Mouse (Mus musculus): ENCODE measurements around the gene Trabd2b. TPM values are rescaled to one million over a fixed set of nuclear protein-coding genes. Genes with fewer than 3 reads are reported as not detected.
A peak's percentile ranks its signal among the peaks of the same experiment; 100 is the strongest.

Trabd2b gene
- polyA plus RNA-seq, 1 experiment from 2014 or later = 0.50 TPM

- H3K36me3 ChIP-seq (ENCODE audit: control insufficient read depth, insufficient read depth, low read length) = no peaks in the 10 kb centered on the region
- no peaks in the 10 kb centered on the region for H3K9me3 ChIP-seq (ENCODE audit: control insufficient read depth, low read length)
- H3K27me3 ChIP-seq (replicated peaks; ENCODE audit: control insufficient read depth, insufficient read depth, low read length) = no peaks in the 10 kb centered on the region; the same call in 1 of the 2 replicates
- peaks cover 4% of the 10 kb centered on the region for H3K4me1 ChIP-seq (ENCODE audit: control insufficient read depth, insufficient read depth, low read depth, low read length)
- no peak overlapping the region for H3K9ac ChIP-seq (ENCODE audit: low read depth, low read length)
- H3K4me3 ChIP-seq (ENCODE audit: low read length) = no peak overlapping the region
- ATAC-seq = no peak
- 43% methylated on average over 3 of the region's 3 CpGs for WGBS
- H3K4me2 ChIP-seq (ENCODE audit: low read length) = no peak overlapping the region
- H3K27ac ChIP-seq (ENCODE audit: low read depth, low read length) = no peak overlapping the region
These were observed 217.8 kb downstream of the Trabd2b start for GRCm38 (mm10) chr4:114624114-114624910.

- 6% methylated on average over 4 of the region's 4 CpGs for WGBS
- no peaks in the 10 kb centered on the region for H3K36me3 ChIP-seq (ENCODE audit: control insufficient read depth, insufficient read depth, low read length)
- H3K9me3 ChIP-seq (ENCODE audit: control insufficient read depth, low read length) = no peaks in the 10 kb centered on the region
- H3K4me1 ChIP-seq (ENCODE audit: control insufficient read depth, insufficient read depth, low read depth, low read length) = peaks cover 4% of the 10 kb centered on the region
- H3K27ac ChIP-seq (ENCODE audit: low read depth, low read length) = no peak overlapping the region
- peak; percentile 68 for ATAC-seq
- no peaks in the 10 kb centered on the region; the same call in 1 of the 2 replicates for H3K27me3 ChIP-seq (replicated peaks; ENCODE audit: control insufficient read depth, insufficient read depth, low read length)
- no peak overlapping the region for H3K4me3 ChIP-seq (ENCODE audit: low read length)
- H3K4me2 ChIP-seq (ENCODE audit: low read length) = no peak overlapping the region
- H3K9ac ChIP-seq (ENCODE audit: low read depth, low read length) = peak overlapping the region; percentile 17
These were observed 218.8 kb downstream of the Trabd2b start for GRCm38 (mm10) chr4:114625357-114625756.

GRCm38 (mm10) chr4:114625920-114626319, 219.4 kb downstream of the Trabd2b start:
- no peak for ATAC-seq
- Histone ChIP-seq H3K4me2 (ENCODE audit: low read length) (no peak overlapping the region), H3K9me3 (ENCODE audit: control insufficient read depth, low read length) (no peaks in the 10 kb centered on the region), H3K27me3 (replicated peaks; ENCODE audit: control insufficient read depth, insufficient read depth, low read length) (no peaks in the 10 kb centered on the region; the same call in 1 of the 2 replicates), H3K4me3 (ENCODE audit: low read length) (no peak overlapping the region), H3K36me3 (ENCODE audit: control insufficient read depth, insufficient read depth, low read length) (no peaks in the 10 kb centered on the region), H3K9ac (ENCODE audit: low read depth, low read length) (no peak overlapping the region), H3K27ac (ENCODE audit: low read depth, low read length) (no peak overlapping the region), H3K4me1 (ENCODE audit: control insufficient read depth, insufficient read depth, low read depth, low read length) (peaks cover 4% of the 10 kb centered on the region)
- WGBS = 81% methylated on average over 3 of the region's 3 CpGs

- 74% methylated on average over 7 of the region's 7 CpGs for WGBS
These were observed 221.3 kb downstream of the Trabd2b start for GRCm38 (mm10) chr4:114627674-114628293.

GRCm38 (mm10) chr4:114635889-114636288, 229.4 kb downstream of the Trabd2b start:
- Histone ChIP-seq H3K27ac (ENCODE audit: low read depth, low read length) (no peak overlapping the region), H3K9me3 (ENCODE audit: control insufficient read depth, low read length) (no peaks in the 10 kb centered on the region), H3K27me3 (replicated peaks; ENCODE audit: control insufficient read depth, insufficient read depth, low read length) (no peaks in the 10 kb centered on the region), H3K9ac (ENCODE audit: low read depth, low read length) (no peak overlapping the region), H3K4me2 (ENCODE audit: low read length) (no peak overlapping the region), H3K4me1 (ENCODE audit: control insufficient read depth, insufficient read depth, low read depth, low read length) (no peaks in the 10 kb centered on the region), H3K36me3 (ENCODE audit: control insufficient read depth, insufficient read depth, low read length) (no peaks in the 10 kb centered on the region), H3K4me3 (ENCODE audit: low read length) (no peak overlapping the region)
- peak; percentile 61 for ATAC-seq
- WGBS = 23% methylated on average over 5 of the region's 5 CpGs

More at GRCm38 (mm10) chr4:114627674-114628293, 221.3 kb downstream of the Trabd2b start:
- H3K4me1 ChIP-seq (ENCODE audit: control insufficient read depth, insufficient read depth, low read depth, low read length) = peaks cover 4% of the 10 kb centered on the region
- ATAC-seq = no peak
- no peaks in the 10 kb centered on the region for H3K36me3 ChIP-seq (ENCODE audit: control insufficient read depth, insufficient read depth, low read length)
- no peak overlapping the region for H3K27ac ChIP-seq (ENCODE audit: low read depth, low read length)
- H3K4me2 ChIP-seq (ENCODE audit: low read length) = no peak overlapping the region
- H3K4me3 ChIP-seq (ENCODE audit: low read length) = no peak overlapping the region
- H3K9me3 ChIP-seq (ENCODE audit: control insufficient read depth, low read length) = no peaks in the 10 kb centered on the region
- H3K27me3 ChIP-seq (replicated peaks; ENCODE audit: control insufficient read depth, insufficient read depth, low read length) = no peaks in the 10 kb centered on the region; the same call in 1 of the 2 replicates
- H3K9ac ChIP-seq (ENCODE audit: low read depth, low read length) = no peak overlapping the region

- Histone ChIP-seq H3K4me2 (ENCODE audit: low read length) (no peak overlapping the region), H3K36me3 (ENCODE audit: control insufficient read depth, insufficient read depth, low read length) (no peaks in the 10 kb centered on the region), H3K27me3 (replicated peaks; ENCODE audit: control insufficient read depth, insufficient read depth, low read length) (no peaks in the 10 kb centered on the region), H3K27ac (ENCODE audit: low read depth, low read length) (no peak overlapping the region), H3K4me1 (ENCODE audit: control insufficient read depth, insufficient read depth, low read depth, low read length) (no peaks in the 10 kb centered on the region), H3K4me3 (ENCODE audit: low read length) (no peak overlapping the region), H3K9me3 (ENCODE audit: control insufficient read depth, low read length) (no peaks in the 10 kb centered on the region), H3K9ac (ENCODE audit: low read depth, low read length) (no peak overlapping the region)
- WGBS = 94% methylated on average over 1 of the region's 1 CpGs
- ATAC-seq = no peak
These were observed 229.8 kb downstream of the Trabd2b start for GRCm38 (mm10) chr4:114636324-114636723.

GRCm38 (mm10) chr4:114637120-114637519, 230.6 kb downstream of the Trabd2b start:
- no peak for ATAC-seq
- Histone ChIP-seq H3K9me3 (ENCODE audit: control insufficient read depth, low read length) (no peaks in the 10 kb centered on the region), H3K4me3 (ENCODE audit: low read length) (no peak overlapping the region), H3K4me1 (ENCODE audit: control insufficient read depth, insufficient read depth, low read depth, low read length) (no peaks in the 10 kb centered on the region), H3K27me3 (replicated peaks; ENCODE audit: control insufficient read depth, insufficient read depth, low read length) (0 out of 2 replicates have a peak, but pooled peaks cover 2% of the 10 kb centered on the region), H3K4me2 (ENCODE audit: low read length) (no peak overlapping the region), H3K9ac (ENCODE audit: low read depth, low read length) (no peak overlapping the region), H3K36me3 (ENCODE audit: control insufficient read depth, insufficient read depth, low read length) (no peaks in the 10 kb centered on the region), H3K27ac (ENCODE audit: low read depth, low read length) (no peak overlapping the region)
- WGBS = 16% methylated on average over 3 of the region's 3 CpGs

GRCm38 (mm10) chr4:114642469-114642868, 235.9 kb downstream of the Trabd2b start:
- H3K9me3 ChIP-seq (ENCODE audit: control insufficient read depth, low read length) = no peaks in the 10 kb centered on the region
- H3K4me1 ChIP-seq (ENCODE audit: control insufficient read depth, insufficient read depth, low read depth, low read length) = no peaks in the 10 kb centered on the region
- 84% methylated on average over 4 of the region's 4 CpGs for WGBS
- no peak overlapping the region for H3K9ac ChIP-seq (ENCODE audit: low read depth, low read length)
- no peaks in the 10 kb centered on the region for H3K36me3 ChIP-seq (ENCODE audit: control insufficient read depth, insufficient read depth, low read length)
- ATAC-seq = no peak
- no peak overlapping the region for H3K4me2 ChIP-seq (ENCODE audit: low read length)
- 0 out of 2 replicates have a peak, but pooled peaks cover 2% of the 10 kb centered on the region for H3K27me3 ChIP-seq (replicated peaks; ENCODE audit: control insufficient read depth, insufficient read depth, low read length)
- H3K27ac ChIP-seq (ENCODE audit: low read depth, low read length) = no peak overlapping the region
- H3K4me3 ChIP-seq (ENCODE audit: low read length) = no peak overlapping the region

- WGBS = 50% methylated on average over 20 of the region's 20 CpGs
- H3K36me3 ChIP-seq (ENCODE audit: control insufficient read depth, insufficient read depth, low read length) = no peaks in the 10 kb centered on the region
- no peak overlapping the region; the same call in 1 of the 2 replicates for H3K4me2 ChIP-seq (ENCODE audit: low read length)
These were observed 237.2 kb downstream of the Trabd2b start for GRCm38 (mm10) chr4:114643679-114644208.

More at GRCm38 (mm10) chr4:114643679-114644208, 237.2 kb downstream of the Trabd2b start:
- Histone ChIP-seq H3K4me1 (ENCODE audit: control insufficient read depth, insufficient read depth, low read depth, low read length) (peaks cover 4% of the 10 kb centered on the region), H3K4me3 (ENCODE audit: low read length) (no peak overlapping the region), H3K27me3 (replicated peaks; ENCODE audit: control insufficient read depth, insufficient read depth, low read length) (peaks cover 5% of the 10 kb centered on the region; the same call in 1 of the 2 replicates), H3K9ac (ENCODE audit: low read depth, low read length) (no peak overlapping the region), H3K27ac (ENCODE audit: low read depth, low read length) (no peak overlapping the region), H3K9me3 (ENCODE audit: control insufficient read depth, low read length) (no peaks in the 10 kb centered on the region)
- ATAC-seq = peak; percentile 57
